Mouse (Mus musculus) CH12.LX (cell line): ENCODE measurements around the gene Gm45337.

Experiments used
- CTCF ChIP-seq, 2 experiments: IDR thresholded peaks in 1 of 2; conservative IDR thresholded peaks in 1 of 2; 2 replicates each; pipeline ENCODE4 v1.5.1; 2011 to 2012; ENCODE audit warnings: low read depth in 2 of 2, low read length in 2 of 2, improper control_type of control experiment in 1 of 2, inconsistent platforms in 1 of 2, mild to moderate bottlenecking in 1 of 2, moderate library complexity in 1 of 2
- E2F4 ChIP-seq: IDR thresholded peaks from 2 replicates; pipeline ENCODE4 v1.6.1; 2011; ENCODE audit warnings: low read depth, low read length, improper control_type of control experiment; ENCODE audit not compliant: insufficient replicate concordance
- ETS1 ChIP-seq: conservative IDR thresholded peaks from 2 replicates; pipeline ENCODE4 v1.6.1; 2012; ENCODE audit warnings: low read depth, mild to moderate bottlenecking, inconsistent platforms, low read length, improper control_type of control experiment, moderate library complexity
- HCFC1 ChIP-seq: IDR thresholded peaks from 2 replicates; pipeline ENCODE4 v1.6.1; 2012; ENCODE audit warnings: low read depth, mild to moderate bottlenecking, inconsistent platforms, low read length, improper control_type of control experiment
- POLR2A ChIP-seq: IDR thresholded peaks from 2 replicates; pipeline ENCODE4 v1.6.1; 2011; ENCODE audit warnings: low read depth, mild to moderate bottlenecking, improper control_type of control experiment, low read length
- ZKSCAN1 ChIP-seq: IDR thresholded peaks from 2 replicates; pipeline ENCODE4 v1.6.1; 2012; ENCODE audit warnings: low read depth, inconsistent platforms, low read length, improper control_type of control experiment, borderline replicate concordance

- no peak for TF ChIP-seq CTCF (conservative IDR thresholded peaks at IDR 0.05 in 1 of 2, IDR thresholded peaks at IDR 0.05 in 1 of 2; ENCODE audit: low read depth in 2 of 2, low read length in 2 of 2)
- no peak for TF ChIP-seq ZKSCAN1
- no peak for TF ChIP-seq POLR2A
- TF ChIP-seq ETS1: no peak
- TF ChIP-seq E2F4: no peak
- TF ChIP-seq HCFC1: no peak
Observed at GRCm38 (mm10) chr7:142093696-142094240, 50.6 kb downstream of the Gm45337 start.
